Mouse (Mus musculus) megakaryocyte-erythroid progenitor cell, adult 5-6 weeks (primary cell): ENCODE results near the gene Pom121l2. TPM values are rescaled to one million over a fixed set of nuclear protein-coding genes. Genes with fewer than 3 reads are reported as not detected.

ENCODE experiments used
- ATAC-seq: replicated peaks from 2 replicates; pipeline ENCODE4 v1.8.0; 2016; ENCODE audit warnings: mild to moderate bottlenecking, inconsistent platforms; ENCODE audit not compliant: severe bottlenecking, poor library complexity, low FRiP score, low TSS enrichment
- total RNA-seq, 2 experiments: library from RNA; stranded (forward) in 1 of 2; stranded (reverse) in 1 of 2; fragments of 200-1000, 215-1000 nt in 1 of 2; fragments of >200 nt in 1 of 2; fragmentation: Nextera tagmentation in 1 of 2; gene quantifications; 2 replicates each; pipeline ENCODE4 v1.2.3; 2014 to 2017

The Pom121l2 gene
- total RNA-seq, 2 experiments from 2014 or later = not detected

- no peak for ATAC-seq
Observed at GRCm38 (mm10) chr13:21992550-21992949, 11.6 kb downstream of the Pom121l2 start.

- 0 out of 2 replicates have a peak, but pooled peaks have one; percentile 21 for ATAC-seq
Observed at GRCm38 (mm10) chr13:21993957-21994738, 13.2 kb downstream of the Pom121l2 start.

- ATAC-seq = no peak
Observed at GRCm38 (mm10) chr13:21994896-21995295, 13.9 kb downstream of the Pom121l2 start.

- ATAC-seq = peak; percentile 70
Observed at GRCm38 (mm10) chr13:21995331-21995914, 14.4 kb downstream of the Pom121l2 start.

- no peak for ATAC-seq
Observed at GRCm38 (mm10) chr13:21996101-21996839, 15.3 kb downstream of the Pom121l2 start.

DNA sequence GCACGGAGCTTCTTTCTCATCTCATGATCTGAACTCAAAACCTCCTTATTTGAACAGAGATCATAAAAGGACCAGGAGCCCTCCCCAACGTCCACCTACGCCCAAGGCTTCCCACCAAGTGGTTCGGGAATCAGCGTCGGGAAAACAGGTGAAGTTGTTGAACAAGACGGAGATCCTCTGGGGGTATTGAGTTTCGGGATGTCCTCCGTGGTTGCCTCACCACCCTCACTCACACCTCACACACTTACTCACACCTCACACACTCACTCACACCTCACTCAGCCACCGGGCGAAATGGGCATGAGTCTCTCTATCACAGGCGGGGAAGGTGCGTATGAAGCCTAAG lies 15.8 kb downstream of the Pom121l2 start:
- ATAC-seq = no peak

DNA sequence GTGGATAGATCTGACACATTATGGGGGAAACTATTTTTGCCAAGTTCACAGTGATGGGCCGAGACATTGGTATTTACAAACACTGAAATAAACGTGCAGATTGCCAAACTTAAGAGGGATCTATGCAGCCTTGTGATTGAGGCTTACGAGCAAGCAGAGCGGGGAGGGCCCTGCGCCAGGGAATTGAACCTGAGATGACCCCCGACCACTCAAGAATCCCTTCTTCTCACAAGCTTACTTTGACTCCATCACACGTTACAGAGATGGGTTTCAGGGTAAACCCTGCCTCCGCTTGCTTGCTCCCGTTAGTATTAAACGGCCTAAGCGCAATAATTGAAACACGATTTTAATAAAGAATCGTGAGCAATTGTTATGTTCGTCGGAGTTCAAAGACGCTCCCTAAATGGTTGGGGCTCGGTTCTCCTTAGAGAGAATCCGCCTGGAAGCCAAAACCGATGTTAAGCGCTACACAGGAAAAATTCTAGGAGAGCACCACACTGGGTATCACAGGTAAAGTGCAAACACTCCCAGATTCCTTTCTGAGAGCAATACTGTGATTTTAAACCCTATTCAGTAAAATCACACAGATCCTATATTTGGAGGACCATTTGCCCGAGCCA lies 16.3 kb downstream of the Pom121l2 start:
- no peak for ATAC-seq

- ATAC-seq = no peak
Observed at GRCm38 (mm10) chr13:21997821-21998220, 16.8 kb downstream of the Pom121l2 start.

DNA sequence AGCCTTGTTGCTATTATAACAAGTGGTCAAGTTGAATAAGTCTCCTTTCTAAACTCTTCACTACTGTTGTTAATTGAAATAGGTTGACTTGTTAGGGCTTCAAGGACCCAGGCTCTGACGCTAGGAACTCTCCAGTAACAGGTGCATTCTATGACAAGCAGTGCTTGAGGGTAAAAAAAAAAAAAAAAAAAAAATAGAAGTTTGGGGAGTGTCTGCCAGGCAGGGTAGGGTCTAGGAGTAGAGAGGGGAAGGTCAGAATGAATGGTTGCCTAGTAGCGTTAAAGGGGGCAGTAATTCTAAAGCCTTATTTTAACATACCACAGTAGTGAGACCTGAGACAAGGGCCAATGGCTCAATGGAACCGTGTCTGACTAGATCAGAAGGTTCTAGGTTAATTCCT lies 17.4 kb downstream of the Pom121l2 start:
- ATAC-seq = no peak

GRCm38 (mm10) chr13:21999147-21999546 lies 18.2 kb downstream of the Pom121l2 start:
- ATAC-seq = no peak

DNA sequence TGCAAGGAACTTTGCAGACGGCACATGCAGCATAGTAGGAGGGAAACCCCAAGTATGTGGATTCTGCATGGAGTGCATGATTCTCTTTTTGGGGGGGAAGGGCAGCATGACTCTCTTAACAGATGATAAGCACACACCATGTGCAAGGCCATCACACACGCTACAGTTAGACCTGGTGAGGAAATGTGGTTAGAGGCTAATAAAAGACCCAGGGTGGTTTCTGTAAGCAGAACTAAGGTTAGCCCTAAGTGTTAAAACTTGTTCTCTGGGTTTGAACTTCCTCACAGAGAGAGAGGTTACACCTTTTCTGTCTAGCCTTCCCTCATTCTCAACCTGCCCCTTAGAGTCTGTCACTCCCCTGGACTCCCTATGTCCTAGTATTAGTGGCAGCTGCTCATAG lies 20.4 kb downstream of the Pom121l2 start:
- no peak for ATAC-seq

- ATAC-seq = no peak
Observed at GRCm38 (mm10) chr13:22001823-22002222, 20.8 kb downstream of the Pom121l2 start.

DNA sequence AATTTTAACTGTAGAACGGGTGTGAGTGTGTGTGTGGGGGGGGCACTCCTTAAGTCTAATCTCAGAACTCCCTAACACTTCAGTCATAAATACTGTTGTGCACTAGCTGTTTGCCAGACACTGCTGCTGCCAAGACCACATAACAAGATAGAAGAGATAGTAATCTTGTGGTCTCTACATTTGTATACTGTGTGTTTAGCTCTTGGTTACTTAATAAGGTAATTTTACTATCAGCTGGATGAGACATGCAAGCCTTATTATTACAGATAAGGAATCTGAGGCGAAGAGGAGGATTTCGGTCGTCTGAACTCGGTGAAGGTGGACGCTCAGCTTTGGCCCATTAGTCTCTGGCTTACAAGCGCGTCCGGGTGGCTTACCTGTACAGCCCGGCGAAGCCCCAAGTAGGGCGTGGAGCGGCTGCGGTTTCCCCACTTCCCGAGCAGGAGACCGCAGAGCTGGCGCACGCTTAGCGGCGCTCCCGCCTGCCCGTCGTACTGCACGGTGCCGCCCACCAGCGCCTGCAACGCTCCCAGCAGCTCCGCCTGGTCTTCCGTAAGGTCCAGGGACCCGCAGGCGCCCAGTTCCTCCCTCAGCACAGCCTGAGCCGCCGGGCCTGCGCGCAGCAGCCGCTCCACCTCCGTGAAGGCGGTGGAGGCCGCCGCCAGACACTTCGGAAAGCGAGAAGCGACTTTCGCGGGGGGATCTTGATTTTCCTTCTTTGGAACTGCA lies 24.8 kb downstream of the Pom121l2 start:
- peak; percentile 58 for ATAC-seq

DNA sequence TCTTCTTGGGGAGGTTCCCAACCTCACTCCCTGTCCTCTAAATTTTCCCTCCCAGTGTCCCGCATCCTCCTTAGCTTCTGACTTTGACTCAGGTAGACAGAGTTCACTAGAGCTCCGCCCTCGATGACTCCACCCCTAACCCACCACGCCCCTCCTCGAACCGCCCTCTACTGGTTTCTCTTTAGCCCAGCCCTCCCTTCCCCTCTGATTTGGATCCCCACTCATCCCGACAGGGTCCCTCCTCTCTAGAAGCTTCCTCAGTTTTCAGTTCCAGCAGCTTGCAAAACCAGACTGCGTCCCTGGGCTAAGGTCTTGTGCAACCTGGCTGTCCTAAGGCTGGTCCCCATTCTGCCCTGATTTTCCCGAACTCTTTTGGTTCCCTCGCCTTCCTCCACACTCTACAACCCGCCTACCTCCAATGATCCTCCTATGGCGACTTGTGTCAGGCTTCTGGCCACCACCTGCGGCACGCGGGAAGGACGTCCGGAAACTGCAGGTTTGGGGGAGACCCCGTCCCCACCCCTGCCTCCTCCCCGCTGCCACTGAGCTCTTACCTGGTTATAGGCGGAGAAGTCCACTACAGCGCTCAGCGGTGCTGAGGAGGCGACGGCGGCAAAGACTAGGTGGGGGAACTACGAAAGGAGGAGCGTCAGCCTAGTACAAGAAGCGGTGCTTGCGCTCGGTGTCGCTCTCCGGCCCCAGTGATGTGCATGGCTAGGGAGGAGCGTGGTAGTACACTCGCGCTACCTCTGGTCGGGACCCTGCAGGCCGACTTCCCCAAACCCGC lies 25.5 kb downstream of the Pom121l2 start:
- peak; percentile 60 for ATAC-seq

- no peak for ATAC-seq
Observed at GRCm38 (mm10) chr13:22007121-22007510, 26.1 kb downstream of the Pom121l2 start.

GRCm38 (mm10) chr13:22007872-22008271 lies 26.9 kb downstream of the Pom121l2 start:
- ATAC-seq = no peak

- no peak for ATAC-seq
Observed at GRCm38 (mm10) chr13:22008707-22009106, 27.7 kb downstream of the Pom121l2 start.

DNA sequence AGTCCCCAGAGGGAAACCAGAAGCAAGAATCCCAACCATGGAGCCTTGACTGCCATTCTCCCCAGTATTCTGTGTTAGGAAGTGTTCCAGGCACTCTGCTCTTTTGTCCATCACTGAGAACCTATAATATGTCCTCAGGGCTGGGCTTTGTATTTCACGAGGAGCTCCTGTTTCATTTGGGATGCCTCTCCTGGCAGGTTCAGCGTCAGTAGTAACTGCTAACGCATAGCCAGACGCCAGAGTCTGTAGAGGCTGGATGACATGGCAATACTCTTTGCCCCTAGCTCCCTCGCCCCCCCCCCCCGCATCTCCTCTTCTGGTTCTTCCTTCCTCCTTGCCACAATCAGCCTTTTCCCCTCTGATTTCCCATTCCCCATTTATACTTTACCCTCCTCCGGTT lies 28.6 kb downstream of the Pom121l2 start, which contains the start of gene Prss16:
Gene Prss16 (minus strand): TSS at position 101 of the 400 bp plus-strand sequence.
- ATAC-seq = no peak

- no peak for ATAC-seq
Observed at GRCm38 (mm10) chr13:22013716-22014115, 32.7 kb downstream of the Pom121l2 start.
